Mouse (Mus musculus) T-helper 17 cell (primary cell): ENCODE measurements around the gene Ube2d3.
"Not testable (repeated sequence)": the region's sequence is repeated elsewhere in the genome, so short reads cannot be mapped to it uniquely, and the experiment has no call there.

Source experiments
- in situ Hi-C, 2 experiments: fragments of 300-600 bp; cut with MboI, MseI; formaldehyde crosslinking; loops; 1 replicate in 1 of 2; 2 replicates in 1 of 2; pipeline ENCODE4 v1.15.1; 2025; ENCODE audit warnings: high pct_unique_total_duplicates in 2 of 2

Gene Ube2d3

DNA sequence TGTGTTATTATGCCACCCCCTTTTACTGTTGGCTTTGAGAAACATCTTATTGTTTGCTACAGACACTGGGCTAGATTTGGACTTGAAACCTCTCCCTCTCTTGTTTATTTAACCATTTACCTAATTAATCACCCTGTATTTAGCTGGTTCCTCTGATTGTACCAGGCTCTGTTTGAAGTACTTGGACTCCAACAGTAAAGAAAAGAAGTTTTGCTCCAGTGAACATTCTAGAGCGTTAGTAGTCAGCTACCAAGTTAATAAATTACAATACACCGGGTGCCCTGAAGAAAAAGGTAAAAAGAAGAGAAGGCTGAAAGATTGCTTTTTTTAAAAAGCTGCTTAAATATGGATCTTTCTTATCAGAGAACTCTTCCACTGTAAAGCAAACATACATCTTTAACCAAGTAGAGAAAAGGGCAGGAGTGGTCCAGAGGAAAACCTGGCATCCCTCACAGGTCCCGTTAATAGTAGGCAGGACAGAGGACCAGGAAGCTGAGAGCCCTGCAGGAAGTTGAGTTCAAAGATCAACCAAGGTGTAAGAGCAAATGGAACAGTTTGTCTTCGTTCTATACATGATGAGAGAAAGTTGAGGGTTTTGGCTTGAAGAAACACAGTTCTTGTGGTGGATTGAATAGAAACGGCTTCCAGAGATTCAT lies 52.0 kb downstream of the Ube2d3 start:
- in situ Hi-C loops, result no loop called here

GRCm38 (mm10) chr3:135491102-135491501 lies 53.2 kb downstream of the Ube2d3 start:
- in situ Hi-C loops, result no loop called here

DNA sequence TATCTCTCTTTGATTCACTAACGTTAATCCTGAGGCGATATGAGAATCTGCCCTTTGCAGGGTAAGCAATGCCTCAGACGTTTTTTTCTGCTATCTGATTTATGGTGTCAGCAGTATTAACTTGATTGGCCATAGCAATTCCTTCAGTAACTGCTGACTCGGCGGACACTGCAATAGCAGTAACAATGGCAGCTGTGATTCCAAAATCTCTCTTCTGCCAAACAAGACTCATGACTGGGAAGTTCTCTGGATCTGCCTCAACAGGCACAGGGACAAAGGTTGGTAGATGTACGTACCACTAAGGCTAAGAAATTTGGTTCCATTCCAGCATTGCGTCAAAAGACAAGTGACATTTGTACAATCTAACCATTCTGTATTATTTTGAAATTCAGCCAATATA lies 55.4 kb downstream of the Ube2d3 start:
- in situ Hi-C loops, result not testable (repeated sequence)

GRCm38 (mm10) chr3:135497956-135498355 lies 60.0 kb downstream of the Ube2d3 start:
- in situ Hi-C loops, result not testable (repeated sequence)

GRCm38 (mm10) chr3:135498891-135499290 lies 60.9 kb downstream of the Ube2d3 start:
- in situ Hi-C loops, result no loop called here

DNA sequence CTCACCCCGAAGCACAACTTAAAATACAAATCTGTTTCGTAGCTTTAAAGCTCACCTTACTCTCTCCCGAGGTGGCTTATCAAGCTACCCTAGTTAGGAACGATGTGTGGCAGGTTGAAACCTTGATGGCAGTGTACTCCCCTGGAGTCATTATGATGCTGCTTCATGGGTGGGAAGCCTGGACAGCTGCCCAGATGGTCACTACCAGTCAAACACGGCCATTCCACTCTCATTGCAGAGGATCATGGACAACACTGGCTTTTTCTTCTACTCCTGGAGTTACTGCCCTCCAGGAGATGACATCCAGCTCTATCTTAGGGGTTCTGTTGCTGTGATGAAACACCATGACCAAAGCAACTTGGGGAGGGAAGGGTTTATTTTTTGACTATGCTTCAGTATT lies 65.2 kb downstream of the Ube2d3 start:
- in situ Hi-C loops, result loop anchor here in 1 of 2 experiments (10.0 kb wide), 1 partner anchor 208 kb away; no protein-coding TSS in a partner anchor

- in situ Hi-C loops, result loop anchor here (5.0 to 10.0 kb wide), 2 partner anchors 113 to 211 kb away; no protein-coding TSS in a partner anchor
Measured at GRCm38 (mm10) chr3:135505369-135505909, 67.5 kb downstream of the Ube2d3 start.

GRCm38 (mm10) chr3:135505916-135506482 lies 68.0 kb downstream of the Ube2d3 start:
- in situ Hi-C loops, result loop anchor here (5.0 to 10.0 kb wide), 2 partner anchors 114 to 211 kb away; no protein-coding TSS in a partner anchor

- in situ Hi-C loops, result loop anchor here (5.0 to 10.0 kb wide), 2 partner anchors 115 to 213 kb away; no protein-coding TSS in a partner anchor
Measured at GRCm38 (mm10) chr3:135507506-135507905, 69.6 kb downstream of the Ube2d3 start.

- in situ Hi-C loops, result loop anchor here (5.0 to 10.0 kb wide), 2 partner anchors 116 to 213 kb away; no protein-coding TSS in a partner anchor
Measured at GRCm38 (mm10) chr3:135508191-135508590, 70.2 kb downstream of the Ube2d3 start.

DNA sequence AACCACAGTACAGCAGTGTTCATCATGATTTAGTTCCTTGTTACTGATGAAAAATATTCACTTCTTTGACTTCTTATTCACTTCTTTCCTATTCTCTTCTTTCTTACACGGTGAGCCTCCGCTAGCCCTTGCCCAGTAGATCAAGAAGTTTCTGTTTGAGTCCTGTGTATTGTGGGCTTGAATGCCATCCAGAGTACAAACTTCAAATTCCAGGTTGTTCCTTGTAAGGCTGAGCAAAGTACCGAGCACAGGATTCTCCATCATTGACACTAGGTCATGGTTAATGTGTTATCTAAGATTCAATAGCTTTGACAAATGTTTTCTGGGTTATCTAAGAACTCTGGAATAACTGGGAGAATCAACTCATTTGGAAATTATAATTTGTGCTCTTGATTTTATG lies 72.4 kb downstream of the Ube2d3 start:
- in situ Hi-C loops, result no loop called here

DNA sequence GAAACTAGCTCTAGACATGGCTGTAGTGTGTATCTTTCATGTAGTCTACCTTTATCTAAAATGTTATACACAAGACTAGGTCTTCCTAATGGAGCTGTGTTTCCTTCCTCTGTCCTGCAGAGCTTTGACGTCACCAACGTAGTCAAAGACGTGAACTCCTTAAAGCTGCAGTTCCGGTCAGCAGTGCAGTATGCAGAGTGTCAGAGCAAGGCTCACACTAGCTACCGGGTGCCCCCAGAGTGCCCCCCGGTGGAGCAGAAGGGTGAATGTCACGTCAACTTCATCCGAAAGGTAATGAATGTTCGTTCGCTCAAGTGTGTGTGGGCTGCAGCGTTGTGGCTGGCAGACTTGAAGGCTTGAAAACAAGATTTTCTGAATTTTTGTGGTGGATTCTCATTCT lies 73.7 kb downstream of the Ube2d3 start:
- in situ Hi-C loops, result no loop called here

DNA sequence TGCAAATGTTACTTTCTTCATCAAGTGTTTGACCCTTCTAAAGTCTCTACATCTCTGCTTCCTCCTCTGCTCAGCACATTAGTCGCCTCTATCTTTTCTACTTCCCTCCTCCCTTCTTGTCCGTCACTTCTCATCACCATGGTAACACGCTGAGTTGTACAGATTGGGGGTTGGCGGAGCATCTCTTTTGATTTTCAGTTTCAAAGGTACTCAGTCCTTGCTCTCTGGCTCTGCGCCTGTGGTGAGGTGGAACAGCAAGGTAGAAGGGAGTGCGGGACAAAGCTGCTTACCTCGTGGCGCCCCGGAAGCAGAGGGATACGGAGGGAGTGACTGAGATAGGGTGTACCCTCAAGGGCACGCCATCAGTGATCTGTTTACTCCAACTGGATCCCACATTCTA lies 75.3 kb downstream of the Ube2d3 start:
- in situ Hi-C loops, result no loop called here

DNA sequence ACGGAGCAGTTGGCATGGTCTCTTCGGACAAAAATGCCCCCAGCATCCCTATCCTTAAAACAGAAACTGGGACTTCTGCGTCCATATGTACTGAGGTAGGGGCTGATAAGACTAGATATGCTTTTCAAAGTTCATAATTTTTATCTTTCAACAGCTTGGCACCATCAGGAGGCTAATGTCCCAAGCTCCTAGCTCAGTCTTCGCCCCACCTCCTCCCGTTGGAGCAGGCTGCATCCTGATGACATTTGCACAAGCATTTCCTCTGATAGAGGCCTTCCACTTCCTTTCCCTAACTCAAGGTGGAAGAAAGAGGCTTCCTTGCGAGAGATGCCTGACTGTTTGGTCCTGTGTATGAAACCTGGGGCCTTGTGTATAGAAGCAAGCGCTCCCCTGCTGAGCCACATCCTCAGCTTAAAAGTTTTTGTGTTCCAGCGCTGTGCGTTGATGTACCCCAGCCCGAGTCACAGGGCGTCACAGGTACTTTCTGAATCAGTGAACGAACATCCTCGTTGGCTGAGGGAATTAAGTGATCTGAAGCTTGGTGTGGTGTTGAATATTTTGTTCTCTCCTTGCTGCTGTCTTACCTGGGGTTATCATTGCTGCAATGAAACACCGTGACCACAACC lies 76.0 kb downstream of the Ube2d3 start:
- in situ Hi-C loops, result no loop called here

DNA sequence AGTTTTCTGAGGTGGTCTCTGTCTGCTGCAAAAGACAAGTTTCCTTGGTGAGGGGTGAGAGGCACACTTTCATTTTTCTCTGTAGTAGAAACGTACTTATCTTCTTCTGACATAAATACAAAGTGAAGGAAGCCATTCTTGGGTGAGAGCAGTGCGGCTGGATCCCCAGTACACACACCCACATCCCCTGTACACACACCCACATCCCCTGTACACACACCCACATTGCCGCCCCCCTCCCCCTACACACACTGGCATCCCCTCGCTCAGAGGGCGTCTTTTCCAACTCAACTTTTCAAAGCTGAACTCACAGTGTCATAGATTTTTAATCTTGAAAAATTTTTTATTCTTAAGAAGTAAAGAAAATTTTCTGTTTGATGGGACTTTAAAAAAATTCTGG lies 77.3 kb downstream of the Ube2d3 start:
- in situ Hi-C loops, result no loop called here

- in situ Hi-C loops, result no loop called here
Measured at GRCm38 (mm10) chr3:135516891-135517290, 78.9 kb downstream of the Ube2d3 start.
